In the genomic region with DNA sequence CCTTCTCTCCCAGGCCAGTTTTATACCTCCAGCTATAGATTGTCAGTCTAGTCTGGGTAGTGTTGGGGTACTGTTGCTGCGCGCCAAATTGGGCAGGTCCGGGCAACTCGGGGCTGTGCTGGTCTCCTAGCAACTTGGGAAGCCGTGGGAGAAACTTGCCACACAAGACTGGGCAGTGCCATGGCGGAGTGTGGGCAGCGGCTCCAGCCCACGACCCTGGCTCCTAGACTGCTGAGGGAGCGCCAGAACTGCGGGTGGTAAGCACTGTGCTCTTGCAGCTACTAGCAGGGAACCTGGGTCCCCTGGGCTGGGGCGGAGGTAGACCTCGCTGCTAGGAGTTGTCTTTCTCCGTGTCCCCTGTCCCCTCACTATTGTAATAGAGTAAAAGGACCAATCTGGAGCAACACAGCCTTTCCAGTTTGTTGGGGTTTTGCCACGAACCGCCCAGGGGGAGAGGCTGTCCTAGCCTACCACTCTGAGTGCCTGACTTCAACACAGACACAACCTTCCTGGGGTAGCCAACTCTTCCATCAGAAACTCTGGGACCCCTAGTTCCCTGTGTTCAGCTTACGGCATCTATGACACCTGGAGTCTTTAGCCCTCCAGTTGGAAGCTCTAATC, we compare ENCODE assay signal across 12 mouse cellular contexts. TPM values are rescaled to one million over a fixed set of nuclear protein-coding genes. Genes with fewer than 3 reads are reported as not detected.
DNase-seq lines count a peak whose midpoint lies in the region; ATAC-seq and TF ChIP-seq lines count a peak whose summit lies in the region.
"Had no signal": no experiment of that assay in that cellular context is flagged by ENCODE, and none has a peak within 500 bp of the region (broad histone marks: within the 10 kb centered on the region; RNA-seq: fewer than 3 reads in every experiment).

A gene (plus strand): TSS at position 179 of the 621 bp plus-strand sequence.

- H3K27me3 ChIP-seq in liver, embryonic 11.5 days (replicated peaks; ENCODE audit: control insufficient read depth, insufficient read depth, low read length) = no peaks in the 10 kb centered on the region
- H3K27me3 ChIP-seq: embryonic facial prominence, embryonic 12.5 days had no signal

- TF ChIP-seq POLR2A in lung, adult 2 months (IDR thresholded peaks at IDR 0.05; ENCODE audit: borderline replicate concordance, extremely low read depth, low read depth, low read length) = no peak

- H3K27ac ChIP-seq in liver, embryonic 11.5 days (ENCODE audit: low read depth, low read length) = no peak within 1 kb of the TSS
- H3K27ac ChIP-seq: embryonic facial prominence, embryonic 12.5 days had no signal

- H3K4me2 ChIP-seq in liver, embryonic 11.5 days = no peak within 1 kb of the TSS
- H3K4me2 ChIP-seq: embryonic facial prominence, embryonic 12.5 days had no signal

- no peaks in the 10 kb centered on the region for H3K9me3 ChIP-seq in liver, embryonic 11.5 days (ENCODE audit: control insufficient read depth, low read length)
- H3K9me3 ChIP-seq: embryonic facial prominence, embryonic 12.5 days had no signal

- DNase-seq in lung, adult 2 months = no peak
- no peak for DNase-seq in lung, postnatal 14 days
- peak; percentile 15 to 24 for DNase-seq in layer of hippocampus, adult 8-10 months (ENCODE audit: low spot score in 2 of 2)
- DNase-seq in right cerebral cortex, postnatal 10 days (ENCODE audit: low spot score in 2 of 2) = peak; percentile 65 to 70
- DNase-seq in cerebellum, adult 9-11 months = no peak
- DNase-seq in liver, embryonic 11.5 days (ENCODE audit: low spot score) = no peak
- DNase-seq in spleen, postnatal 4 days (ENCODE audit: low spot score in 2 of 2) = no peak
- DNase-seq: midbrain, embryonic 14.5 days; thymus, postnatal 36 days had no signal

- H3K36me3 ChIP-seq in liver, embryonic 11.5 days (ENCODE audit: control insufficient read depth, insufficient read depth, low read length) = no peaks in the 10 kb centered on the region
- H3K36me3 ChIP-seq: embryonic facial prominence, embryonic 12.5 days had no signal

- TF ChIP-seq CTCF in lung, adult 2 months (IDR thresholded peaks at IDR 0.05; ENCODE audit: insufficient read depth, low read length) = no peak

- peak; percentile 92 for ATAC-seq in frontal cortex, adult (ENCODE audit: low TSS enrichment)
- no peak for ATAC-seq in liver, embryonic 11.5 days (replicated peaks; ENCODE audit: low FRiP score)
- ATAC-seq: intestine, postnatal 0 days had no signal

- WGBS in lung, adult 2 months = 60% methylated on average over 16 of the region's 16 CpGs
- 71% methylated on average over 16 of the region's 16 CpGs for WGBS in liver, embryonic 11.5 days

- H3K4me3 ChIP-seq in lung, adult 2 months (replicated peaks; ENCODE audit: extremely low read depth, low read depth, low read length) = peak within 1 kb of the TSS; percentile 29
- H3K4me3 ChIP-seq in liver, embryonic 11.5 days (ENCODE audit: low read depth, low read length) = no peak within 1 kb of the TSS
- H3K4me3 ChIP-seq: embryonic facial prominence, embryonic 12.5 days had no signal

- H3K4me1 ChIP-seq in lung, adult 2 months (ENCODE audit: control insufficient read depth, insufficient read depth, low read length) = no peaks in the 10 kb centered on the region
- no peaks in the 10 kb centered on the region for H3K4me1 ChIP-seq in liver, embryonic 11.5 days (replicated peaks; ENCODE audit: control insufficient read depth, insufficient read depth, low read length)
- H3K4me1 ChIP-seq: embryonic facial prominence, embryonic 12.5 days had no signal

- H3K9ac ChIP-seq in liver, embryonic 11.5 days (ENCODE audit: low read depth, low read length) = no peak within 1 kb of the TSS
- H3K9ac ChIP-seq: embryonic facial prominence, embryonic 12.5 days had no signal

RNA-seq across cellular contexts. Expression of the gene that starts here (rescaled TPM):
- 6.2 and 9.1 TPM in 2 replicates for polyA plus RNA-seq in lung, adult 2 months (2012; rRNA removed)
- 1 to 10 TPM in 1 of 4 experiments, under 1 TPM in 3; 0.66 to 1.0 (median 0.91) TPM for total RNA-seq in layer of hippocampus, adult 8-10 months (2022)
- polyA plus RNA-seq in liver, embryonic 11.5 days (2014; fragmentation: Nextera tagmentation; extraction: Ambion mirVana) = 0.38 and 0.52 TPM in 2 replicates
- polyA plus RNA-seq: embryonic facial prominence, embryonic 12.5 days; intestine, postnatal 0 days had no signal

Comparison
In these comparisons a context has a peak if more than half of its experiments do, and no peak if none do; other contexts are left out.
1. DNase-seq: peak in layer of hippocampus, adult 8-10 months (2 of 2) and right cerebral cortex, postnatal 10 days (2 of 2); none in lung, adult 2 months (single experiment), lung, postnatal 14 days (single experiment), cerebellum, adult 9-11 months (single experiment), liver, embryonic 11.5 days (single experiment) and spleen, postnatal 4 days (0 of 2).